Mouse (Mus musculus): ENCODE data around the gene Rnf187.

DNA sequence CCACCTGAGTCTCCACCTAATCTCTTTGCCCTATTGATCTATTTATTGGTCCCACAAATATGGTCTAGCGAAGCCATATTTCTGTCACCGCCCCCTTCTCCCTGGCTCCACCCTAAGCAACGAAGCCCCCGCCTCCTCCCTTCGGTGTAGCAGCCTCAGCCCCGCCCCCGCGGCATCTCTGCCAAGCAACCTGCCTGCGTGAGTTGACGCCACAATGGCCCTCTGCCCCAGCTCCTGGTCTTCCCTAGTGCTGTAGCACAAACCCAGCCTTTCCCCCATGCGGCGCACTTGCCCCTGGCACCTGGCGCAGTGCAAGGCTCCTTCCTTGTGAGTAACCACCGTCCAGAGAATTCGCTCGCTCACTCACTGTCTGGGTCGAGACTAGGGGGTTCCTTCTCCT is 24.8 kb upstream of the Rnf187 start:
- TF ChIP-seq POLR2A (IDR thresholded peaks at IDR 0.05; ENCODE audit: low read depth, low read length): no peak
- TF ChIP-seq TCF12 (IDR thresholded peaks at IDR 0.05; ENCODE audit: low read depth, low read length): no peak
- no peak for TF ChIP-seq CTCF (conservative IDR thresholded peaks at IDR 0.05 in 1 of 2, IDR thresholded peaks at IDR 0.05 in 1 of 2; ENCODE audit: low read depth in 2 of 2, low read length in 2 of 2)
- TF ChIP-seq ZNF384 (IDR thresholded peaks at IDR 0.05; ENCODE audit: low read depth, low read length): no peak
